Mouse (Mus musculus) ES-Bruce4 (cell line): ENCODE results near the gene Fgf2.

Experiments used
- CTCF ChIP-seq: IDR thresholded peaks from one replicate; pipeline ENCODE4 v1.8.1; 2011; ENCODE audit warnings: low read depth, low read length
- EP300 ChIP-seq: IDR thresholded peaks from 2 replicates; pipeline ENCODE4 v1.6.1; 2011; ENCODE audit warnings: low read depth, low read length; ENCODE audit not compliant: insufficient read depth
- POLR2A ChIP-seq: IDR thresholded peaks from one replicate; pipeline ENCODE4 v1.8.1; 2011; ENCODE audit warnings: low read length; ENCODE audit not compliant: insufficient read depth

- TF ChIP-seq CTCF (no peak), POLR2A (no peak), EP300 (no peak)
Measured at GRCm38 (mm10) chr3:37418341-37418740, 70.2 kb downstream of the Fgf2 start.
